Mouse (Mus musculus): ENCODE measurements around the gene Chdh. TPM values are rescaled to one million over a fixed set of nuclear protein-coding genes. Genes with fewer than 3 reads are reported as not detected.

The Chdh gene
- polyA plus RNA-seq, 1 experiment from 2014 or later = 1.0 TPM

DNA sequence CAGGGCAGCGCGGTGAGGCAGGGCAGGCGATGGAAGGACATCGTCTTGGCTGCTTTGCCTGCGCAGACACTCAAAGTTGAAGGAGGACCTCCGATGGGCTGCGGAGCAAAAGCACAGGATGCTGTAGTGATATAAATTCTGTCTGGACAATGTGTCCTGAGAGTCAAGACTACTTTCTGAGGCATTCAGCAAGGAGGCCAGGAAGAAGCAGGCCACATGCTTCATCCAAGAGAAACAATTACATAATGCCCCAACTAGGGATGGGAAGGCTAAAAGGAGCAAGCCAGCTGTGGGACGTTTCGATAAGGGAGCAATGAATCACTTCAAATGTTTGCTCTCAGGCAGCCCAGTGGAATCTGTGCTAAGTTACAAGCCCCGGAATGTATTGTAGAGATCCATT is 36.4 kb downstream of the Chdh start:
- ATAC-seq = no peak
- H3K36me3 ChIP-seq (ENCODE audit: control insufficient read depth, insufficient read depth, low read length) = peaks cover 14% of the 10 kb centered on the region
- WGBS = 87% methylated on average over 10 of the region's 10 CpGs

DNA sequence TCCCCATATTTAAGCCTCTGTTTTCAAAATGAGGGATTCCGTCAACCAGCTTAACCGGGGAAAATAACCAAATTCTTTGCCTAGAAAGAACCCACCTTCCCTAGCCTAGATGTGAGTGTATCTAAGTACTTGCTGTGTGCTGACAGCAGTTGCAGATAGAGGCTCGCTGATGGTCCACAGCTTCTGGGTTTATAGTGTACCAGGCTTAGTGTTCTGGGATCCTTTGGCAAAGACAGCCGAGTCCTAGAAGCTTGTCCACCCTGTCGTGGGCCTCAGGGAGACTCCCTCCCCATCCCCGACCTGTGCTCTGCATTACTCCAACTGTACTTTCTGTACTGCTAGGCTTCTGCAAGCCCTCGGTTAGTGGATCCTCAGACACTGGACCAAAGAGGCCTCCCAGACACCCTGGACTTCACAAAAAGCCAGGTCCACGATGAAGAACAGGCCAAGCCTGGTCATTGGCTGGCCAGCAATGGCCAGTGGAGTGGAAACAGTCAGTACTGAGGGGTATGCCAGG is 36.9 kb downstream of the Chdh start:
- H3K9me3 ChIP-seq (replicated peaks; ENCODE audit: control insufficient read depth, low read length, poor library complexity, severe bottlenecking) = no peaks in the 10 kb centered on the region
- H3K4me1 ChIP-seq (ENCODE audit: control insufficient read depth, insufficient read depth, low read length) = no peaks in the 10 kb centered on the region
- no peak overlapping the region for H3K9ac ChIP-seq (ENCODE audit: low read depth, low read length)
- 82% methylated on average over 8 of the region's 8 CpGs for WGBS
- peaks cover 14% of the 10 kb centered on the region for H3K36me3 ChIP-seq (ENCODE audit: control insufficient read depth, insufficient read depth, low read length)
- no peak overlapping the region for H3K4me3 ChIP-seq (ENCODE audit: low read depth, low read length)
- no peak for ATAC-seq
- no peak overlapping the region for H3K4me2 ChIP-seq (ENCODE audit: low read length)
- no peaks in the 10 kb centered on the region for H3K27me3 ChIP-seq (ENCODE audit: control insufficient read depth, insufficient read depth, low read depth, low read length)
- H3K27ac ChIP-seq (ENCODE audit: low read length) = no peak overlapping the region

More for the DNA sequence above, 36.4 kb downstream of the Chdh start:
- Histone ChIP-seq H3K4me3 (ENCODE audit: low read depth, low read length) (no peak overlapping the region), H3K27ac (ENCODE audit: low read length) (no peak overlapping the region), H3K27me3 (ENCODE audit: control insufficient read depth, insufficient read depth, low read depth, low read length) (no peaks in the 10 kb centered on the region), H3K9me3 (replicated peaks; ENCODE audit: control insufficient read depth, low read length, poor library complexity, severe bottlenecking) (no peaks in the 10 kb centered on the region), H3K4me2 (ENCODE audit: low read length) (no peak overlapping the region), H3K9ac (ENCODE audit: low read depth, low read length) (no peak overlapping the region), H3K4me1 (ENCODE audit: control insufficient read depth, insufficient read depth, low read length) (no peaks in the 10 kb centered on the region)

DNA sequence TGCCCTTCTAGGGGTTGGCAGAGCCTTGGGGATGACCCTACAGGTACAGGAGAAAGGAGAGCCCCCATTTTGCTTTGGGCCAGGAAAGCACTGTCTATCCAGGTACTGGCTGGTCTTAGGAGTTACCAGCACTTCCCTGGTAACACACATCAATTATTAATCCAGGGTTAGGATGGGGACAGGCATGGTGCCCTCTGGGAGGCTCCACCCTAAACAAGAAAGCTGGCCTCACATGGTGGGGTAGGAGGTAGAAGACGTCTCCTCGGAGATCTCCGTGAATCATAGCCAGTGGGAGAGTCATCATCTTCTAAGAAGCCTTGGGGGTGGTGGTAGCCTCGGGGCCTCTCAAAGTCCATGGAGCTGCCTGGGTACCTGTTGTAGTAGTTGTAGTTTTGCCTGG is 38.2 kb downstream of the Chdh start:
- 94% methylated on average over 4 of the region's 4 CpGs for WGBS
- peaks cover 12% of the 10 kb centered on the region for H3K36me3 ChIP-seq (ENCODE audit: control insufficient read depth, insufficient read depth, low read length)

DNA sequence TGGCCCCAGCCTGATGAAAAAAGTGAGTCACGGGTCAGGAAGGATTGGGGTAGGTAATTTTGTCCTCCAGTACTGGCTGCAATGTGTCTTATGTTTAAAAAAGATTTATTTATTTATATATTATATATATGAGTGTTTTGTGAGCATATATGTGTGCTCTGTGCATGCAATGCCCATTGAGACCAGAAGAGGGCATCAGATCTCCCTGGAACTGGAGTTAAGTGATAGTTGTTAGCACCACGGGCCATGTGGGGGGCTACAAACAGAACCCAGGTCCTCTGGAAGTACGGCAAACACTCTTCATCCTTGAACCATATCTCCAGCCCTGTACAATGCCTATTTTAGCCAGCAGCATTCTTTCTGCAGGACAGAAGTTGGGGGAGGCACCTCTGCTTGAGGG is 39.2 kb downstream of the Chdh start:
- Histone ChIP-seq H3K4me3 (ENCODE audit: low read depth, low read length) (no peak overlapping the region), H3K27ac (ENCODE audit: low read length) (no peak overlapping the region), H3K27me3 (ENCODE audit: control insufficient read depth, insufficient read depth, low read depth, low read length) (no peaks in the 10 kb centered on the region), H3K9ac (ENCODE audit: low read depth, low read length) (no peak overlapping the region), H3K36me3 (ENCODE audit: control insufficient read depth, insufficient read depth, low read length) (peaks cover 9% of the 10 kb centered on the region), H3K9me3 (replicated peaks; ENCODE audit: control insufficient read depth, low read length, poor library complexity, severe bottlenecking) (no peaks in the 10 kb centered on the region), H3K4me2 (ENCODE audit: low read length) (no peak overlapping the region), H3K4me1 (ENCODE audit: control insufficient read depth, insufficient read depth, low read length) (no peaks in the 10 kb centered on the region)
- WGBS = 92% methylated on average over 3 of the region's 3 CpGs
- no peak for ATAC-seq

More for the DNA sequence above, 38.2 kb downstream of the Chdh start:
- Histone ChIP-seq H3K9ac (ENCODE audit: low read depth, low read length) (no peak overlapping the region), H3K27me3 (ENCODE audit: control insufficient read depth, insufficient read depth, low read depth, low read length) (no peaks in the 10 kb centered on the region), H3K27ac (ENCODE audit: low read length) (no peak overlapping the region), H3K4me1 (ENCODE audit: control insufficient read depth, insufficient read depth, low read length) (no peaks in the 10 kb centered on the region), H3K9me3 (replicated peaks; ENCODE audit: control insufficient read depth, low read length, poor library complexity, severe bottlenecking) (no peaks in the 10 kb centered on the region), H3K4me2 (ENCODE audit: low read length) (no peak overlapping the region), H3K4me3 (ENCODE audit: low read depth, low read length) (no peak overlapping the region)
- ATAC-seq = no peak

DNA sequence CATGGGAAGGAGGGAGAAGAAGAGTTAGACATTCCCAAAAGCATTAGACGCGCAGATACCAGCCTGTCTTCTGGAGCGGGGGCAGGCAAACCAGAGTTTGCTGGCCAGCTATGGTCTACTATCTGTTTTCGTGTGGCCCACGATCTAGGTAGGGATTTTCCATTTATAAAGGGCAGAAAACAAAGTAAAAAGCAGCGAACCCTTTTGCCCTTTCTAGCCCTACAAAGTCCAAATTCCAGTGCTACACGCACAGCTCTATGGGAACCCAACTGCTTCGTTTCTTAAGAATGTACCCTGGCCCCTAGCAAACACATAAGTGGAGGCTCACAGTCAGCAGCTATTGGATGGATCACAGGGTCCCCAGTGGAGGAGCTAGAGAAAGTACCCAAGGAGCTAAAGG is 41.5 kb downstream of the Chdh start:
- Histone ChIP-seq H3K4me3 (ENCODE audit: low read depth, low read length) (no peak overlapping the region), H3K9ac (ENCODE audit: low read depth, low read length) (no peak overlapping the region), H3K4me2 (ENCODE audit: low read length) (no peak overlapping the region), H3K27me3 (ENCODE audit: control insufficient read depth, insufficient read depth, low read depth, low read length) (no peaks in the 10 kb centered on the region), H3K9me3 (replicated peaks; ENCODE audit: control insufficient read depth, low read length, poor library complexity, severe bottlenecking) (no peaks in the 10 kb centered on the region), H3K36me3 (ENCODE audit: control insufficient read depth, insufficient read depth, low read length) (peaks cover 7% of the 10 kb centered on the region; the same call in 1 of the 2 replicates), H3K4me1 (ENCODE audit: control insufficient read depth, insufficient read depth, low read length) (no peaks in the 10 kb centered on the region), H3K27ac (ENCODE audit: low read length) (no peak overlapping the region)
- ATAC-seq = no peak
- 85% methylated on average over 8 of the region's 8 CpGs for WGBS

DNA sequence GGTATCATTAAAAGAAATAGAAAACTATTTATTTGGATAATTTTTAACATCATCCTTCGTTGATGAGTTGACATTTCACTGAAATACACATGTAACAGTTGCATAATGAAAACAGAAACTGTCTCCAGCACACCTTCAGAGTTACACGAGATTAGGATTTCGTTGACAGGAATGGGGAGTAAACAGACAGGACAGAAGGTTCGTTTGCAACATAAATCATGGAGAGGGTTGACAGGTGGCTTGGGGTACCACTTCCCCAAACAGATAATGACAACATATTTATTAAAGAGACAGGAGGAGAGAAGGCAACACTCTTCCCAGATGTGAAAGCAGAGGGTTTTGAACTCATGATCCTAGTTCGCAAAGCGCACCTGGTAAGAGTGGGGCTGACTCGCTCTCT is 46.1 kb downstream of the Chdh start:
- Histone ChIP-seq H3K4me2 (ENCODE audit: low read length) (no peak overlapping the region), H3K36me3 (ENCODE audit: control insufficient read depth, insufficient read depth, low read length) (no peaks in the 10 kb centered on the region), H3K4me3 (ENCODE audit: low read depth, low read length) (no peak overlapping the region), H3K27ac (ENCODE audit: low read length) (no peak overlapping the region), H3K27me3 (ENCODE audit: control insufficient read depth, insufficient read depth, low read depth, low read length) (no peaks in the 10 kb centered on the region), H3K9ac (ENCODE audit: low read depth, low read length) (no peak overlapping the region), H3K4me1 (ENCODE audit: control insufficient read depth, insufficient read depth, low read length) (0 out of 2 replicates have a peak, but pooled peaks cover 4% of the 10 kb centered on the region), H3K9me3 (replicated peaks; ENCODE audit: control insufficient read depth, low read length, poor library complexity, severe bottlenecking) (no peaks in the 10 kb centered on the region)
- ATAC-seq = no peak
- WGBS = 83% methylated on average over 7 of the region's 7 CpGs

DNA sequence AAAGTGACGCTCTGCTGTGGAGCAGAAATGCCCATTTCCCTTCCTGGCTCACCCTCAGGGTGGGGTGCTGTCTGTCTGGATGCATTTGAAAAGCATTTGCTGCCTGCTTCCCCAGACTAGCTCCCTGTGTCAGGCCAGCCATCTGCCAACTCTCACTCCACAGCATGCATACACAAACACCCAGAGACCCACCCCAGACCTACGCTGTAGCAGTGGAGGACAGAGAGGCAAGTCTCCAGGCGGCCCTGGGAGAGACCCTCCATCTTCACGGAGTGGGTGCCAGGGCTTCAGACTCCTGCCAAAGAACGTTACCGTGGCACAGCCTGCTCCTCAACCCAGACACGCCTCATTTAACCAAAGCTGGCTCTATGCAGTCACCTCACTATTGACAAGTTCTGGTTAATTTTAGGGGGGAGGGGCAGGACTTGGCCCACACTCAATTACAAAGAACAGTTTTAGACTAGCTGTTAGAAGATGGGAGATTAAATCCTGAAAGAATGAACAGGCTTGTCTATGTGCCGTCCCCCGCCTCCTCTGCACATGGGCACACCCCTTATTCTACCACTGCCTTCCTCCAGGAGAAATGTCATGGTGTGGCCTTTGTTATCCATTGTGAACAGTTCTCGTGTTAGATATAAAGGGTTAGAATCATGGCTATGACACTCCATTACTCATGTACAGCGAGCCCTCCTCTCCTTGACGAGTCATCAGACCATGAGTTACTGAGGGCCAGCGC is 47.4 kb downstream of the Chdh start:
- Histone ChIP-seq H3K9me3 (replicated peaks; ENCODE audit: control insufficient read depth, low read length, poor library complexity, severe bottlenecking) (no peaks in the 10 kb centered on the region), H3K27ac (ENCODE audit: low read length) (0 out of 2 replicates have a peak overlapping the region, but pooled peaks have one; percentile 24), H3K4me3 (ENCODE audit: low read depth, low read length) (no peak overlapping the region), H3K36me3 (ENCODE audit: control insufficient read depth, insufficient read depth, low read length) (no peaks in the 10 kb centered on the region), H3K9ac (ENCODE audit: low read depth, low read length) (no peak overlapping the region), H3K4me2 (ENCODE audit: low read length) (no peak overlapping the region), H3K4me1 (ENCODE audit: control insufficient read depth, insufficient read depth, low read length) (0 out of 2 replicates have a peak, but pooled peaks cover 4% of the 10 kb centered on the region), H3K27me3 (ENCODE audit: control insufficient read depth, insufficient read depth, low read depth, low read length) (no peaks in the 10 kb centered on the region)
- peak; percentile 91 for ATAC-seq
- WGBS = 52% methylated on average over 13 of the region's 13 CpGs

DNA sequence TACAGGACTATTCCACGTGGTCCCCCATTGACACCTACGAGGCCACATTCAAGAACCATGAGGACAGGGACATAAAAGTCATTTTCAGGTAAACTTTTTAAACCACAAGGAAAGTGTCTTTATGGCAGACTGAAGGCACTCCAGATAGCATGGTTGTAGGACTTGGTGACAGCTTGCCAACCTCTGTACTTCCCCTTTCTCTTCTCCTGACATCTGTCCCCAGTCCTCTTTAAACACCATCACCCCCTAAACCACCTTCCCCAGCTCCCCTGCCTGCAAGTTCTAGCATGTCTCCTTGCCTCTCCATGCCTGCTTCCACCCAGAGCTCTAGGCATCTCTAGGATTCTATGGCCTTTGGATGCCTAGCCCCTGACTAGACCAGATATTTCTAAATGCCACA is 56.0 kb downstream of the Chdh start:
- ATAC-seq = no peak

DNA sequence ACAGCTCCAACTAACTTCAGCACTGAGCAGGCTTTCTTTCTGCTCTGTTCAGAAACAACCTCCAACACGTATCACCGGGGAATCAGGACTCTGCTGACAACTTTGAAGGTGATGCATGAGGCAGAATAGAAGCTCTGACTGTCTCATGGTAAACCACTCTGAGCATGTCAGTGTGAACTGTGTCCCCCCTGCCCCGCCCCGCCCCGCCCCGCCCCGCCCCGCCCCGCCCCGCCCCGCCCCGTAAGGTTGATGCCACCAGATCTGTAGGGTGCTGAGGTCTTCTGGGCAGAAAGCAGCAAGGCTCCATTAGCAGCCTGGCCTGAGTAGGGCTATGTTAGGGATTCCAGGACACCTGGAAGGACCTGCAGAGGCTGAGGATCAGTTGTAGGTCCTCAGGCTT is 57.9 kb downstream of the Chdh start:
- Histone ChIP-seq H3K27ac (ENCODE audit: low read length) (no peak overlapping the region), H3K36me3 (ENCODE audit: control insufficient read depth, insufficient read depth, low read length) (peaks cover 4% of the 10 kb centered on the region; the same call in 1 of the 2 replicates), H3K9me3 (replicated peaks; ENCODE audit: control insufficient read depth, low read length, poor library complexity, severe bottlenecking) (no peaks in the 10 kb centered on the region), H3K4me3 (ENCODE audit: low read depth, low read length) (no peak overlapping the region), H3K27me3 (ENCODE audit: control insufficient read depth, insufficient read depth, low read depth, low read length) (no peaks in the 10 kb centered on the region), H3K9ac (ENCODE audit: low read depth, low read length) (no peak overlapping the region), H3K4me2 (ENCODE audit: low read length) (no peak overlapping the region), H3K4me1 (ENCODE audit: control insufficient read depth, insufficient read depth, low read length) (no peaks in the 10 kb centered on the region)
- WGBS = 86% methylated on average over 12 of the region's 12 CpGs
- no peak for ATAC-seq

More for the DNA sequence above, 56.0 kb downstream of the Chdh start:
- WGBS = 85% methylated on average over 2 of the region's 2 CpGs
- H3K4me2 ChIP-seq (ENCODE audit: low read length) = no peak overlapping the region
- H3K4me3 ChIP-seq (ENCODE audit: low read depth, low read length) = no peak overlapping the region
- H3K4me1 ChIP-seq (ENCODE audit: control insufficient read depth, insufficient read depth, low read length) = no peaks in the 10 kb centered on the region
- H3K27me3 ChIP-seq (ENCODE audit: control insufficient read depth, insufficient read depth, low read depth, low read length) = no peaks in the 10 kb centered on the region
- no peak overlapping the region for H3K27ac ChIP-seq (ENCODE audit: low read length)
- no peak overlapping the region for H3K9ac ChIP-seq (ENCODE audit: low read depth, low read length)
- H3K36me3 ChIP-seq (ENCODE audit: control insufficient read depth, insufficient read depth, low read length) = no peaks in the 10 kb centered on the region; the same call in 1 of the 2 replicates
- no peaks in the 10 kb centered on the region for H3K9me3 ChIP-seq (replicated peaks; ENCODE audit: control insufficient read depth, low read length, poor library complexity, severe bottlenecking)
